Comparison of ENCODE assay signal across 18 mouse cellular contexts in genomic region chr14:59497928-59498327, GRCm38 (mm10). TPM values are rescaled to one million over a fixed set of nuclear protein-coding genes. Genes with fewer than 3 reads are reported as not detected.
DNase-seq lines count a peak whose midpoint lies in the region; TF ChIP-seq lines count a peak whose summit lies in the region.
"Had no signal": no experiment of that assay in that cellular context is flagged by ENCODE, and none has a peak within 500 bp of the region (broad histone marks: within the 10 kb centered on the region; RNA-seq: fewer than 3 reads in every experiment).

No protein-coding gene starts in this region.

- peak; percentile 47; the same call in 1 of the 2 replicates for TF ChIP-seq EP300 in CH12.LX (IDR thresholded peaks at IDR 0.05; ENCODE audit: low read length)

- H3K36me3 ChIP-seq in CH12.LX (replicated peaks in 1 of 2; ENCODE audit: control insufficient read depth in 1 of 2, insufficient read depth in 1 of 2, low read length in 1 of 2): peaks cover 10 to 30% of the 10 kb centered on the region in 2 experiments

- no peak overlapping the region for H3K27ac ChIP-seq in CH12.LX (ENCODE audit: insufficient read depth, low read depth)

- H3K9me3 ChIP-seq in CH12.LX (replicated peaks; ENCODE audit: low read length): no peaks in the 10 kb centered on the region
- H3K9me3 ChIP-seq: G1E had no signal

- no peak for TF ChIP-seq POLR2A in CH12.LX (IDR thresholded peaks at IDR 0.05; ENCODE audit: low read depth, low read length)

- no peaks in the 10 kb centered on the region for H3K27me3 ChIP-seq in CH12.LX (replicated peaks)
- H3K27me3 ChIP-seq: Patski had no signal

- intact Hi-C loops in heart, postnatal 14 days (cut with DNase I): no loop called here

- H3K4me3 ChIP-seq in CH12.LX (replicated peaks in 1 of 3; ENCODE audit: low read depth in 2 of 3, low read length in 2 of 3, poor library complexity in 1 of 3): no peak overlapping the region

- DNase-seq in heart, adult 11 months: peak; percentile 82
- DNase-seq in heart, postnatal 14 days: no peak
- DNase-seq in CH12.LX (ENCODE audit: extremely low read depth): peak; percentile 15
- DNase-seq in T-cell, adult 2 months (ENCODE audit: low spot score): no peak
- DNase-seq: adrenal gland, adult 2 months; adrenal gland, adult 8-10 months; adrenal gland, postnatal 10 days; adrenal gland, postnatal 14 days; adrenal gland, postnatal 25 days; adrenal gland, postnatal 36 days; B cell, adult 2 months; cerebellum, adult 11 months; cerebellum, adult 11-12 months; cerebellum, adult 18-20 months; cerebellum, adult 2 months; cerebellum, adult 8-10 months had no signal

- TF ChIP-seq RAD21 in CH12.LX (IDR thresholded peaks at IDR 0.05; ENCODE audit: low read depth, low read length): no peak

- H3K4me1 ChIP-seq in CH12.LX (ENCODE audit: control insufficient read depth in 1 of 2, insufficient read depth in 2 of 2): peaks cover 3 to 46% of the 10 kb centered on the region in 2 experiments

- no peaks in the 10 kb centered on the region for H3K79me2 ChIP-seq in CH12.LX (replicated peaks; ENCODE audit: control insufficient read depth, extremely low read depth, insufficient read depth, poor library complexity, severe bottlenecking)

- in situ Hi-C loops in CH12.LX (cut with MboI; ENCODE audit: low pct_ligation_motif_present, low pct_unique_long_range_greater_than_20kb, low sequenced_read_pairs): no loop called here

- H3K9ac ChIP-seq in CH12.LX (ENCODE audit: insufficient read depth, low read depth): no peak overlapping the region

- H3K4me2 ChIP-seq in CH12.LX (ENCODE audit: insufficient read depth, low read depth, poor library complexity, severe bottlenecking): no peak overlapping the region

- no peak for TF ChIP-seq CTCF in CH12.LX (conservative IDR thresholded peaks at IDR 0.05 in 1 of 2, IDR thresholded peaks at IDR 0.05 in 1 of 2; ENCODE audit: low read depth in 2 of 2, low read length in 2 of 2)

- dilution Hi-C loops in CH12.LX (cut with MboI; ENCODE audit: extremely low pct_ligation_motif_present, extremely low pct_unique_long_range_greater_than_20kb, low sequenced_read_pairs): no loop called here

TF ChIP-seq in CH12.LX, 34 proteins besides CTCF, POLR2A, EP300 and RAD21:
- TF ChIP-seq ZNF384 (IDR thresholded peaks at IDR 0.05; ENCODE audit: low read depth, low read length): peak; percentile 80
- no peak for TF ChIP-seq CHD1 (IDR thresholded peaks at IDR 0.05; ENCODE audit: low read depth, low read length)
- TF ChIP-seq ETS1 (conservative IDR thresholded peaks at IDR 0.05; ENCODE audit: low read depth, low read length): peak; percentile 61
- no peak for TF ChIP-seq MEF2A (IDR thresholded peaks at IDR 0.05; ENCODE audit: borderline replicate concordance, low read depth, low read length)
- TF ChIP-seq MYC (IDR thresholded peaks at IDR 0.05; ENCODE audit: low read depth, low read length): 0 out of 2 replicates have a peak, but pooled peaks have one; percentile 55
- no peak for TF ChIP-seq ZKSCAN1 (IDR thresholded peaks at IDR 0.05; ENCODE audit: borderline replicate concordance, low read depth, low read length)
- peak; percentile 35; the same call in 1 of the 2 replicates for TF ChIP-seq MXI1 (IDR thresholded peaks at IDR 0.05; ENCODE audit: low read depth, low read length)
- TF ChIP-seq IRF4 (IDR thresholded peaks at IDR 0.05; ENCODE audit: low read depth, low read length): no peak
- TF ChIP-seq MAX (IDR thresholded peaks at IDR 0.05; ENCODE audit: low read length): peak; percentile 35; the same call in 1 of the 2 replicates
- peak; percentile 62 for TF ChIP-seq BHLHE40 (IDR thresholded peaks at IDR 0.05; ENCODE audit: low read depth, low read length)
- no peak for TF ChIP-seq GABPA (IDR thresholded peaks at IDR 0.05; ENCODE audit: insufficient replicate concordance, low read depth, low read length)

RNA-seq across cellular contexts. Expression of gene Cab39l, which starts 57.2 kb away (rescaled TPM):
- total RNA-seq in heart, postnatal 14 days (2021): 10 to 100 TPM; 20.0 to 21.8 TPM
- 19.9 and 21.3 TPM in 2 replicates for total RNA-seq in CH12.LX (2012; rRNA removed)
- 49.2 and 56.3 TPM in 2 replicates for total RNA-seq in CH12.LX (2014; rRNA removed)
- 33.1 and 33.2 TPM in 2 replicates for polyA plus RNA-seq in CH12.LX (2012; ENCODE audit: insufficient read length, low read depth)

RNA-seq across cellular contexts. Expression of gene Setdb2, which starts 57.2 kb away (rescaled TPM):
- total RNA-seq in heart, postnatal 14 days (2021): 10 to 100 TPM in 1 of 2 experiments, 1 to 10 TPM in 1; 9.0 to 11.0 TPM
- total RNA-seq in CH12.LX (2012; rRNA removed) (14.7 and 14.9 TPM in 2 replicates), CH12.LX (2014; rRNA removed) (33.8 and 37.3 TPM in 2 replicates)
- 13.2 and 13.3 TPM in 2 replicates for polyA plus RNA-seq in CH12.LX (2012; ENCODE audit: insufficient read length, low read depth)

Comparison
In these comparisons a context has a peak if more than half of its experiments do, and no peak if none do; other contexts are left out.
1. DNase-seq: peak in heart, adult 11 months (single experiment) and CH12.LX (single experiment); none in heart, postnatal 14 days (0 of 2) and T-cell, adult 2 months (single experiment).